Mouse (Mus musculus) erythroblast, embryonic 14.5 days (primary cell): ENCODE data around the gene Rnf220.

Source experiments
- GATA1 ChIP-seq: IDR thresholded peaks from 2 replicates; pipeline ENCODE4 v1.6.1; 2012; ENCODE audit warnings: low read length, inconsistent platforms, mixed read lengths
- TAL1 ChIP-seq: IDR thresholded peaks from 3 replicates; pipeline ENCODE4 v1.6.1; 2012; ENCODE audit warnings: low read length, inconsistent platforms, mixed read lengths

GRCm38 (mm10) chr4:117239153-117239552 lies 257.7 kb downstream of the Rnf220 start:
- TF ChIP-seq GATA1, result no peak
- TF ChIP-seq TAL1, result no peak
